Mouse (Mus musculus) limb, embryonic 11.5 days (tissue): ENCODE results near the gene Tbxas1. TPM values are rescaled to one million over a fixed set of nuclear protein-coding genes. Genes with fewer than 3 reads are reported as not detected.

Source experiments
- ATAC-seq: fragments of 200-750 bp; cut with Nextera tagmentation; 2 replicates; pipeline ENCODE4 v1.8.0; 2017; ENCODE audit warnings: low read depth; ENCODE audit not compliant: insufficient number of reproducible peaks, low FRiP score, low TSS enrichment
- DNase-seq: peaks from one replicate; pipeline ENCODE4 v3.0.0-alpha.2; 2015; ENCODE audit warnings: low spot score
- H3K27ac ChIP-seq: fragments of 300-500 bp; sonication (generic); replicated peaks from 2 replicates; pipeline ENCODE4 v1.5.1; 2014; ENCODE audit warnings: low read depth, mild to moderate bottlenecking, low read length
- H3K27me3 ChIP-seq: fragments of 300-500 bp; sonication (generic); 2 replicates; pipeline ENCODE4 v1.6.1; 2014; ENCODE audit warnings: mild to moderate bottlenecking, low read length, mixed read lengths; ENCODE audit not compliant: control insufficient read depth, insufficient read depth
- H3K36me3 ChIP-seq: fragments of 300-500 bp; sonication (generic); 2 replicates; pipeline ENCODE4 v1.6.1; 2014; ENCODE audit warnings: mild to moderate bottlenecking, low read length, moderate library complexity, mixed read lengths; ENCODE audit not compliant: control insufficient read depth, insufficient read depth
- H3K4me1 ChIP-seq: fragments of 300-500 bp; sonication (generic); 2 replicates; pipeline ENCODE4 v1.6.1; 2014; ENCODE audit warnings: low read length, mixed read lengths; ENCODE audit not compliant: control insufficient read depth, insufficient read depth
- H3K4me2 ChIP-seq: fragments of 300-500 bp; sonication (generic); 2 replicates; pipeline ENCODE4 v1.6.1; 2014; ENCODE audit warnings: low read depth, mild to moderate bottlenecking, moderate library complexity; ENCODE audit not compliant: severe bottlenecking
- H3K4me3 ChIP-seq: fragments of 300-500 bp; sonication (generic); 2 replicates; pipeline ENCODE4 v1.5.1; 2014; ENCODE audit warnings: low read depth, low read length
- H3K9ac ChIP-seq: fragments of 300-500 bp; sonication (generic); 2 replicates; pipeline ENCODE4 v1.6.1; 2014; ENCODE audit warnings: mild to moderate bottlenecking, low read length
- H3K9me3 ChIP-seq: fragments of 300-500 bp; sonication (generic); 2 replicates; pipeline ENCODE4 v1.6.1; 2016; ENCODE audit warnings: low read length; ENCODE audit not compliant: control insufficient read depth
- WGBS: fragments of 180-500 bp; shearing (Covaris S2); extraction: QIAGEN DNeasy Blood & Tissue Kit; methylation state at CpG from one replicate; pipeline ENCODE4 v1.1.7; 2014; 5-methylcytosine and 5-hydroxymethylcytosine counted together
- polyA plus RNA-seq: library from polyadenylated mRNA; unstranded; fragments of >200 nt; fragmentation: Nextera tagmentation; extraction: Ambion mirVana; gene quantifications from 2 replicates; pipeline ENCODE4 v1.2.1, GENCODE M21; 2014

The Tbxas1 gene
- polyA plus RNA-seq, 1 experiment from 2014 or later, result 1.3 TPM

DNA sequence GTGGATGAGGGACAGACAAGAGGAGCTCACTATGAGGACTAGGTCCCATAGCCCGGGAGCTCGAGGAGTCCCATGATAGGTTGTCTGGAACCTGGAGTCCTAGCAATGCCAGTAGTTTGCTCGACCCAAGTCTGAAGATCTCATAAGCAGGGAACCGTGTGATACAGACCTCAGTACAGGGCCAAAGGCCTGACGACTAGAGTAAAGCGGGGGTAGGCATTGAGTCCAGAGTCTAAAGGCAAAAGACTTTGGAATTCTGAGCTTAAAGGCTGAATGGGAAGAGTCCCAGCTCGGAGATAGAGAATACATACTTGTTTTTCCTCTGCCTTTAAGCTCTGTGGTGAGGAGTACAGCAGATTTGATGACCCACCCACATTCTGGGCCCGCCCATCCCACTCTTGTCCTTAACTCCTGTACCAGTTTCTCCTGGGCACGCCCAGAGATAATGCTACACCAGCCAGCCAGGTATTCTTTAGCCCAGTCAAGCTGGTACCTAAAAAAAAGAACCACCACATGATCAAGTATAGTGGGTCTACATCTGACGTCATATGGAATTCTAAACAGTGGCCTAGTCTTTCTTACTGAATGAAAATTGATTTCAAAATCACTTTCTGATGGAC is 27.7 kb downstream of the Tbxas1 start:
- no peak for DNase-seq
- Histone ChIP-seq H3K4me2 (no peak overlapping the region), H3K9ac (no peak overlapping the region), H3K27ac (no peak overlapping the region), H3K27me3 (no peaks in the 10 kb centered on the region), H3K4me1 (no peaks in the 10 kb centered on the region), H3K9me3 (no peaks in the 10 kb centered on the region), H3K4me3 (no peak overlapping the region), H3K36me3 (no peaks in the 10 kb centered on the region)
- 87% methylated on average over 10 of the region's 10 CpGs for WGBS
- no peak for ATAC-seq

DNA sequence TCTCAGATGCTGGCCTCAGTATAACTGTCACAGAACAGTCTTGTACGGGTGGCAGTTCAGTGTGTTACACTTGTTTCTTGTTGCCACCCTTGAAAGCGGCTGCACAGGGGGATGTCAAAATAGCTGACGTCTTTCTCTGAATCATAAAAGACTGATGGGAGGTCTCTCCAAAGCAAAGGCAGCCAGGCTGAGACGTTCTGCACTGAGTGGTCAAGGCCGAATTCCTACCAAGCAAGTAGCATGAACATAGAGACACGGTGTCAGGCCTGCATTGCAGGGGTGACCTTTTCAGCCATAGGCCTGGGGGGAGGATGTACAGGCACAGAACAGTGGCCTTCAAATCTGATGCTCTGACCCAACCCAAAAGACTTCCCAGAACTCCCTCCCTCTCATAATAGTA is 30.8 kb downstream of the Tbxas1 start:
- no peaks in the 10 kb centered on the region for H3K9me3 ChIP-seq
- no peaks in the 10 kb centered on the region for H3K27me3 ChIP-seq
- no peaks in the 10 kb centered on the region for H3K36me3 ChIP-seq
- WGBS, result 82% methylated on average over 6 of the region's 6 CpGs
- no peak overlapping the region for H3K4me3 ChIP-seq
- no peak overlapping the region for H3K4me2 ChIP-seq
- H3K27ac ChIP-seq, result no peak overlapping the region
- DNase-seq, result no peak
- no peak overlapping the region for H3K9ac ChIP-seq
- ATAC-seq, result no peak
- H3K4me1 ChIP-seq, result no peaks in the 10 kb centered on the region

DNA sequence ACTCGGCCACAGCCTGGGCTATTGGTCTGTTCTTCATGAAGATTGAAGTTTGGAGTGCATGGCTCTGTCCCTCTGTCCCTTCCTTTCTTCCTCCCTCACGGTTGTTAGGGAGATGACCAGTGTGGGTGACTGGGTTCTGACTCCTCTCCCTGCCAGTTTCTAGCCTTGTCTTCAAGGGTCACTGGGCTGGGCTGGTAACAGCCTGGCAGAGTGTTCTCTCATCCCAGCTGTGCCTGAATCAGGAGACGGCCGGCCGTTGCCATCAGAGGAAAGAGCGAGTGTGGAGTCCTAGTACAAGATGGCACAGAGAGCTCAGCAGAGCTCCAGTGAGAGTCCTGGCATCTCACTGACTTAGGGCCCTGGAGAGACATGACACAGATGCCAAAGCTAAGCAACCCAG is 33.2 kb downstream of the Tbxas1 start:
- DNase-seq, result no peak
- Histone ChIP-seq H3K4me3 (no peak overlapping the region), H3K36me3 (no peaks in the 10 kb centered on the region), H3K9me3 (no peaks in the 10 kb centered on the region), H3K9ac (no peak overlapping the region), H3K27ac (no peak overlapping the region), H3K4me2 (no peak overlapping the region), H3K27me3 (no peaks in the 10 kb centered on the region), H3K4me1 (no peaks in the 10 kb centered on the region)
- no peak for ATAC-seq
- WGBS, result 84% methylated on average over 6 of the region's 6 CpGs

DNA sequence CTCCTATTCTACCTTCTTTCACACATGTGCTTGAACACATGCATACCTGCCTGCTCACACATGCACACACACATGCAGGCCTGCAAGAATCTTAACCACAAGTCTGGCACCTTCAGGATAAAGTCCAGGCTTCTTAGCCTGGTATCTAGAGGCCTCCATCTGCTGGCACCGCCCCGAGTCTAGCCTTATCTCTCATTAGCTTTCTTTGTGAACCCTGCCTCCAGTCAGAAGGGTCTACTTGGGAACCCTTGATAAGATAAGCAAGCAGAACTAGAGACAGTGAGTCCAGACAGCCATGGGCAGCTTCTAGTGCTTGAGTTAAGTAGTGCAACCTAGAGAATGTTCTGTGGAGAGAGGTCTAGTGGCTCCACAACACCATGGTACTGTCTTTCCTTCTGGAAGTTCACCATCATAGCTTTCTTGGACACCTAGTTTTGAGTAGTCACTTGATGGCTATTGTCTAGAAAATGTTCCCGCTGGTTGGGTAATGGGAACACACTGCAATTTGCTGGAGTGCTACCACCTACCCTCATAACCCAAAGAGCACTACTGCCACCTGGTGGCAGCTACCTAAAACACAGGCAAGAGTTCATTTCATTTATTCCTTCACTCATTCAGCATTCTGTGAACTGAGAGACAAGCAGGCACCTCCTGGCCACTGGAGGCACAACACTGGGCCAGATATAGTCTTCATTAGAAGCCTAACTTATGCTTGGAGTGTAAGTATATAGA is 35.8 kb downstream of the Tbxas1 start:
- H3K4me2 ChIP-seq, result no peak overlapping the region
- H3K4me1 ChIP-seq, result no peaks in the 10 kb centered on the region
- no peaks in the 10 kb centered on the region for H3K36me3 ChIP-seq
- no peak overlapping the region for H3K9ac ChIP-seq
- ATAC-seq (0 out of 2 replicates have a peak, but pooled peaks have one; percentile 35), DNase-seq (peak; percentile 75)
- H3K27me3 ChIP-seq, result no peaks in the 10 kb centered on the region
- H3K4me3 ChIP-seq, result no peak overlapping the region
- H3K9me3 ChIP-seq, result no peaks in the 10 kb centered on the region
- no peak overlapping the region for H3K27ac ChIP-seq
- WGBS, result 67% methylated on average over 3 of the region's 3 CpGs

DNA sequence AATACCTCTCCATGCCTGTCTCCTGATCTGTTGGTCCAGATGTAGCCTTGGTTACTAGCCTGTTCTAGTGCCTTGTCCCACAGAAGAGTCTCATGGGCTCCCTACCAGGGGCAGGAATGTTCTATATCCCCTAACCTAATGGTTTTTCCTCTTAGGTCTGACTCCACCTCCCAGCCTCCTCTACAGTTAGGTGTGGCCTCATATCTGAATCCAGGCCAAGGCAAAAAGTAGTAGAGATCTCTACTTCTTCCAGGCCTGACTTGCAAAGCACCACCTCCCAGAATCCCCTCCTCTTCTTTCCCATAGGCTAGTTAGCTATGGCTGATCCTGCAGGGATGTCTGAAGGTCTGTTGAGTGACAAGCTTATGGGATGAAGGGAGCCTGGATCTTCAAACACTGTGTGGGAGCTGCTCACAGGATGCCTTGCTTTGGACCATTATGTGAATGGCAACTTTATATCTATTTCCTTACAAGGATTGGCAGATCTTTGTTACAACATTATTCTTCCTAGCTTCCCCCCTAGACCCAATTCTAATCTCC is 37.0 kb downstream of the Tbxas1 start:
- H3K36me3 ChIP-seq, result no peaks in the 10 kb centered on the region
- ATAC-seq (no peak), DNase-seq (no peak)
- H3K9me3 ChIP-seq, result no peaks in the 10 kb centered on the region
- H3K4me3 ChIP-seq, result no peak overlapping the region
- H3K27me3 ChIP-seq, result no peaks in the 10 kb centered on the region
- H3K4me2 ChIP-seq, result no peak overlapping the region
- H3K27ac ChIP-seq, result no peak overlapping the region
- H3K4me1 ChIP-seq, result no peaks in the 10 kb centered on the region
- H3K9ac ChIP-seq, result no peak overlapping the region

DNA sequence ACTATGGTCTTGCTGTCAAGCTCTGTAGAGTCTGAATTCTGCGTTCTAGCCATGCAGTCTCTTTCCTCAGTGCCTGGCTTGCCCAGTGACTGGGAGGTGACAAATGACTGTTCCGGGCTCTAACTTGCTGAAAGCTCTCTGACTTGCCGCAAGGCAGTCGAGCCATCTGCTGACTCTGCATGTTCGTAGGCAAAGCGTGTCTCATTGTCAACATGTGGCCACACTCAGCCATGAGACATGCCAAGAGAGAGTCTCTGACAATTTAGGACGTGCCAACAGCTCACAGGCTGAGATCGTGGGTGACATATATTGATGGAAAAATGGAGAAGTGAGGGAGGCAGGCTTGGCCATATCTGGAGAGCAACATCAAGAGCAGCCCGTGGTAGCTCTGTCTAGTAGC is 37.6 kb downstream of the Tbxas1 start:
- Histone ChIP-seq H3K9me3 (no peaks in the 10 kb centered on the region), H3K9ac (no peak overlapping the region), H3K4me3 (no peak overlapping the region), H3K27me3 (no peaks in the 10 kb centered on the region), H3K36me3 (no peaks in the 10 kb centered on the region), H3K4me2 (no peak overlapping the region), H3K4me1 (no peaks in the 10 kb centered on the region), H3K27ac (no peak overlapping the region)
- WGBS, result 85% methylated on average over 9 of the region's 9 CpGs
- ATAC-seq (no peak), DNase-seq (no peak)

DNA sequence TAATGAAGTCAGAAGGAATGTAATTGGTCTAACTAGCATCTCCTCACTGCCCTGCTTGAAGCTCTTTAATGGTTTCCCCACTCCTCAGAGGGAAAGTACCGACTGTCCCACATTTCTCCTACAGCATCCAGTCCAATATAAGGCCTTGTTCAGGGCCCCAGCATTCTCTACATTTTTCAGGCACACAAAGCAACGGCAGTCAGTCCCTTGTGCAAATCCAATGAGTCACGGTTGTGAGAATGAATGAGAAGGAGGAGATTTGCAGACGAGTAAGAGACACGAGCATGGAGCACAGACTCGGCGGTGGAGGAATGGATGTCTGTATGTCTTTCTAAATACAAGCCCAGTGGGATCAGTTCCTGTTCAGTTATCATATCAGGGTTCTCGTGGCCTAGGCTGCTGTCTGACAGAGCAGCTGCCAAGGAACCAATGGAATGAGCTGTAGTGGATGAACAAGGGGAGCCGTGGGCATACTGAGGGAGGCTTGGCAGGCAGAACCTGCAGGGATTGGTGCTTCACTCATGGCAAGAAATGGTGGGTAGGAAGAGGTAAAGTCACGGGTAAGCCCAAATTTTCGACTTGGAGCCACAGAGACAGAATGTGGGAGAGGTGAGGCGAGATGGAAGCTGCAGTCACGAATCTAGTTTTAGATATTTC is 38.3 kb downstream of the Tbxas1 start:
- H3K9me3 ChIP-seq, result no peaks in the 10 kb centered on the region
- DNase-seq (no peak), ATAC-seq (no peak)
- H3K36me3 ChIP-seq, result no peaks in the 10 kb centered on the region
- no peaks in the 10 kb centered on the region for H3K27me3 ChIP-seq
- H3K27ac ChIP-seq, result no peak overlapping the region
- no peak overlapping the region for H3K4me2 ChIP-seq
- H3K4me1 ChIP-seq, result no peaks in the 10 kb centered on the region
- H3K9ac ChIP-seq, result no peak overlapping the region
- no peak overlapping the region for H3K4me3 ChIP-seq
- WGBS, result 89% methylated on average over 13 of the region's 13 CpGs

DNA sequence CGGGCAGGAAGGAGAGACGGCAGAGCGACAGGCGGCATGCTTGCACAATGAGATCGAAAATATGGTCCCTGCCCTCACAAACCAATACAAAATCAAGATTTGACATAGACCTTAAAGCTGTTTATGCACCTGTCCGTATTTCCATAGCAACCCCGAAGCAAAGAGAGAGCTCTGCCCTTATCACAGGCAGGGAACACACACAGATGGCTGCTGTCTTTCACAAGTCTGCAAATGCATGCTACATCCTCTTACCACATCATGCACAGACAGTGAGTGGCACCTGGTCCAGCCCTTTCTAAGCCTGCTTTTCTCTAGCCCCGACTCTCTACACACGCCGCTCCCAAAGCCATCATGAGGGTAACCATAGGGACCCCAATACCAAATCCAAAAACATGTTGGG is 39.0 kb downstream of the Tbxas1 start:
- Histone ChIP-seq H3K4me1 (no peaks in the 10 kb centered on the region), H3K9ac (no peak overlapping the region)
- 88% methylated on average over 10 of the region's 10 CpGs for WGBS

More for the DNA sequence above, 39.0 kb downstream of the Tbxas1 start:
- no peak for DNase-seq
- Histone ChIP-seq H3K36me3 (no peaks in the 10 kb centered on the region), H3K9me3 (no peaks in the 10 kb centered on the region), H3K27ac (no peak overlapping the region), H3K4me2 (no peak overlapping the region), H3K4me3 (no peak overlapping the region), H3K27me3 (no peaks in the 10 kb centered on the region)
- ATAC-seq, result no peak
